Mouse (Mus musculus) ES-E14 (cell line): ENCODE measurements around the gene Atoh8.

Experiments
- CHD2 ChIP-seq: IDR thresholded peaks from 2 replicates; pipeline ENCODE4 v1.6.1; 2014; ENCODE audit warnings: mild to moderate bottlenecking, low read depth, low read length, inconsistent platforms
- HCFC1 ChIP-seq: IDR thresholded peaks from 2 replicates; pipeline ENCODE4 v1.6.1; 2012; ENCODE audit warnings: low read length, inconsistent platforms, borderline replicate concordance; ENCODE audit not compliant: insufficient read depth
- MAFK ChIP-seq: IDR thresholded peaks from 2 replicates; pipeline ENCODE4 v1.6.1; 2014; ENCODE audit warnings: mild to moderate bottlenecking, low read depth, low read length, inconsistent platforms; ENCODE audit not compliant: insufficient read depth
- ZC3H11A ChIP-seq: IDR thresholded peaks from 2 replicates; pipeline ENCODE4 v1.6.1; 2012; ENCODE audit warnings: low read depth, mild to moderate bottlenecking, inconsistent platforms, low read length, borderline replicate concordance
- ZNF384 ChIP-seq: IDR thresholded peaks from 2 replicates; pipeline ENCODE4 v1.6.1; 2012; ENCODE audit warnings: low read depth, low read length, inconsistent platforms

DNA sequence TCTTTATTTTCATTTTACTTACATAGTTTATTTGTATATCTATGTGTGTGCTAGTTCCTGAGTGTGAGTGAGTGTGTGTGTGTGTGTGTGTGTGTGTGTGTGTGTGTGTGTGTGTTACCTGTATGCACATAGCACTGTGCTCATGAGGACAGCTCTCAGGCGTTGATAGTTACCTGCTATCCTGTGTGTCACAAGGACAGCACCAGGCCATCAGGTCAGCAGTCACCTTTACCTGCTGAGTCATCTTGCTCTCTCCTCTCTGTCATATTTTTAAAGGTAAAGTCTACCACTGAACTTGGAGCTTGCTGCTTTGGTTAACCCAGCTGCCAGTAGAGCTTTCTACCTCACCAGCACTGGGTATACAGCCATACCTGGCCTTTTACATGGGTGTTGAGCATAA is 17.1 kb upstream of the Atoh8 start:
- TF ChIP-seq ZNF384, result no peak
- no peak for TF ChIP-seq HCFC1
- TF ChIP-seq CHD2, result no peak
- no peak for TF ChIP-seq ZC3H11A
- TF ChIP-seq MAFK, result no peak
